Mouse (Mus musculus): ENCODE results near the gene 9130023H24Rik.

DNA sequence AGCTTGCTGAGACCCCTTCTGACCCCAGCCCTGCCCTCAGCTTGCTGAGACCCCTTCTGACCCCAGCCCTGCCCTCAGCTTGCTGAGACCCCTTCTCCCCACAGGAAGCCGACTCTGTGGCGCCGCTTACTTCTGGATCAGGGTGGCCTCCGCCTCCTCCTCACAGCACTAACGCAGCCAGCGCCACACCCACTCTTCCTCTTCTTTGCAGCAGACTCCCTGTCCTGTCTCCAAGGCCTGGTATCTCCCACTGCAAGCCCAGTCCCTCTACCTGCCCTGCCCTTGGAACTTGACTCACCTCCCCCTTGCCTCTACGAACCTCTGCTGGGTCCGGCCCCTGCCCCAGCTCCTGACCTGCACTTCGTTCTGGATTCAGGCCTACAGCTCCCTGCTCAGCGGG is 6.1 kb upstream of the 9130023H24Rik start:
- TF ChIP-seq CTCF (IDR thresholded peaks at IDR 0.05; ENCODE audit: borderline replicate concordance, insufficient read depth, low read length), result no peak
- no peak for TF ChIP-seq POLR2A (IDR thresholded peaks at IDR 0.05; ENCODE audit: low read depth, low read length)
